Mouse (Mus musculus) testis, adult 2 months (tissue): Measurements from ENCODE around the gene Mrps26.

Experiments
- CTCF ChIP-seq: fragments of 200-500 bp; IDR thresholded peaks from 2 replicates; pipeline ENCODE4 v1.5.1; 2012; ENCODE audit warnings: low read depth, mild to moderate bottlenecking, inconsistent platforms, low read length, moderate library complexity; ENCODE audit not compliant: control insufficient read depth, insufficient read depth, insufficient replicate concordance
- POLR2A ChIP-seq: fragments of 200-500 bp; IDR thresholded peaks from 2 replicates; pipeline ENCODE4 v1.6.1; 2012; ENCODE audit warnings: low read depth, mild to moderate bottlenecking, inconsistent platforms, low read length, moderate library complexity; ENCODE audit not compliant: control insufficient read depth

DNA sequence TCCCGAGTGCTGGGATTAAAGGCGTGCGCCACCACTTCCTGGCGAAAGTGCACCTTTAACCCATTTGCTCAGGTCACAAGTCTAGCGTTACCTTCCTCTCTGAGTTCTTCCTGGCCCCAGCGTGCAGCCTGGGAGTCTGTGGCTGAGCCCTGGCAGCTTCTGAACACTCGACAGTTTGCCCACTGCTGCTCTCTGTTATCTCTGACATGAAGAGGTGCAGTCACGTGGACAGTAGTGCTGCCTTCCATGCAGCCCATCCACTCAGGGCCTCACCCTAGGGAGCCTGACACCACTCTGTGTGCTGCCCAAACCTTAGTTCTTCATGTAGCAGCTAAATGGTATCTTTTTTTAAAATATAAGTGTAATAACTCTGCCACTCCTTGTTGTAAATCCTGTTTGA, 16.6 kb upstream of the Mrps26 start:
- TF ChIP-seq CTCF (no peak), POLR2A (no peak)
